Mouse (Mus musculus): ENCODE data around the gene Fgfr2.

GRCm38 (mm10) chr7:132894841-132895555, 228.2 kb downstream of the Fgfr2 start:
- TF ChIP-seq CTCF (IDR thresholded peaks at IDR 0.05; ENCODE audit: control insufficient read depth, insufficient read depth, insufficient read length) (no peak), MAX (IDR thresholded peaks at IDR 0.05) (no peak), MYOG (IDR thresholded peaks at IDR 0.05; ENCODE audit: control insufficient read depth, extremely low read depth, insufficient read length) (no peak), FOSL1 (IDR thresholded peaks at IDR 0.05; ENCODE audit: insufficient read depth, low read length, poor library complexity, severe bottlenecking) (no peak)
